Mouse (Mus musculus): ENCODE data around the gene Pigf.

Gene Pigf

GRCm38 (mm10) chr17:87036141-87037073 is 11.2 kb upstream of the Pigf start:
- peak; percentile 28 for DNase-seq (ENCODE audit: low read depth, low spot score)

- no peak for DNase-seq (ENCODE audit: low read depth, low spot score)
Measured at GRCm38 (mm10) chr17:87024491-87025242, 539 bp downstream of the Pigf start.

- DNase-seq (ENCODE audit: low read depth, low spot score): no peak
Measured at GRCm38 (mm10) chr17:87019692-87020091, 5.5 kb downstream of the Pigf start.

- no peak for DNase-seq (ENCODE audit: low read depth, low spot score)
Measured at GRCm38 (mm10) chr17:87011301-87012019, 13.7 kb downstream of the Pigf start.

- no peak for DNase-seq (ENCODE audit: low read depth, low spot score)
Measured at GRCm38 (mm10) chr17:87008950-87009349, 16.3 kb downstream of the Pigf start.

GRCm38 (mm10) chr17:86997323-86997722 is 27.9 kb downstream of the Pigf start:
- DNase-seq (ENCODE audit: low read depth, low spot score): no peak

GRCm38 (mm10) chr17:86991306-86991705 is 33.9 kb downstream of the Pigf start:
- DNase-seq (ENCODE audit: low read depth, low spot score): no peak

- DNase-seq (ENCODE audit: low read depth, low spot score): peak; percentile 57
Measured at GRCm38 (mm10) chr17:86988601-86989184, 36.5 kb downstream of the Pigf start.

GRCm38 (mm10) chr17:86988161-86988560 is 37.0 kb downstream of the Pigf start:
- DNase-seq (ENCODE audit: low read depth, low spot score): no peak

- no peak for DNase-seq (ENCODE audit: low read depth, low spot score)
Measured at GRCm38 (mm10) chr17:86986449-86987138, 38.6 kb downstream of the Pigf start.

GRCm38 (mm10) chr17:86982497-86982896 is 42.7 kb downstream of the Pigf start:
- DNase-seq (ENCODE audit: low read depth, low spot score): peak; percentile 86

GRCm38 (mm10) chr17:86981701-86982100 is 43.5 kb downstream of the Pigf start:
- DNase-seq (ENCODE audit: low read depth, low spot score): no peak

GRCm38 (mm10) chr17:86981205-86981604 is 44.0 kb downstream of the Pigf start:
- no peak for DNase-seq (ENCODE audit: low read depth, low spot score)

GRCm38 (mm10) chr17:86978496-86978895 is 46.7 kb downstream of the Pigf start:
- no peak for DNase-seq (ENCODE audit: low read depth, low spot score)

GRCm38 (mm10) chr17:86976387-86976786 is 48.8 kb downstream of the Pigf start:
- no peak for DNase-seq (ENCODE audit: low read depth, low spot score)

- no peak for DNase-seq (ENCODE audit: low read depth, low spot score)
Measured at GRCm38 (mm10) chr17:86973097-86973496, 52.1 kb downstream of the Pigf start.

- no peak for DNase-seq (ENCODE audit: low read depth, low spot score)
Measured at GRCm38 (mm10) chr17:86971860-86972259, 53.3 kb downstream of the Pigf start.

- DNase-seq (ENCODE audit: low read depth, low spot score): no peak
Measured at GRCm38 (mm10) chr17:86971036-86971435, 54.2 kb downstream of the Pigf start.

- no peak for DNase-seq (ENCODE audit: low read depth, low spot score)
Measured at GRCm38 (mm10) chr17:86970026-86970750, 55.0 kb downstream of the Pigf start.

GRCm38 (mm10) chr17:86969582-86969981 is 55.6 kb downstream of the Pigf start:
- peak; percentile 51 for DNase-seq (ENCODE audit: low read depth, low spot score)
